Mouse (Mus musculus) midbrain, embryonic 12.5 days (tissue): ENCODE measurements at regions not wholly inside any gene's neighbourhood (a gene's known extent, or its start where the extent isn't known, plus 50 kb on each side); places are given as distances from the start of the nearest gene placed in this dataset. TPM values are rescaled to one million over a fixed set of nuclear protein-coding genes. Genes with fewer than 3 reads are reported as not detected.

Experiments used
- ATAC-seq: fragments of 200-750 bp; cut with Nextera tagmentation; 2 replicates; pipeline ENCODE4 v1.8.0; 2017; ENCODE audit warnings: low read depth, moderate TSS enrichment, moderate library complexity; ENCODE audit not compliant: low FRiP score
- H3K27ac ChIP-seq: fragments of 300-500 bp; sonication (generic); replicated peaks from 2 replicates; pipeline ENCODE4 v1.5.1; 2016; ENCODE audit warnings: mild to moderate bottlenecking
- H3K27me3 ChIP-seq: fragments of 300-500 bp; sonication (generic); 2 replicates; pipeline ENCODE4 v1.6.1; 2016; ENCODE audit warnings: mild to moderate bottlenecking
- H3K36me3 ChIP-seq: fragments of 300-500 bp; sonication (generic); 2 replicates; pipeline ENCODE4 v1.6.1; 2016
- H3K4me1 ChIP-seq: fragments of 300-500 bp; sonication (generic); 2 replicates; pipeline ENCODE4 v1.6.1; 2016
- H3K4me2 ChIP-seq: fragments of 300-500 bp; sonication (generic); replicated peaks from 2 replicates; pipeline ENCODE4 v1.6.1; 2016; ENCODE audit warnings: mild to moderate bottlenecking, moderate library complexity
- H3K4me3 ChIP-seq: fragments of 300-500 bp; sonication (generic); 2 replicates; pipeline ENCODE4 v1.5.1; 2016; ENCODE audit warnings: mild to moderate bottlenecking
- H3K9ac ChIP-seq: fragments of 300-500 bp; sonication (generic); replicated peaks from 2 replicates; pipeline ENCODE4 v1.6.1; 2016; ENCODE audit warnings: mild to moderate bottlenecking, moderate library complexity
- H3K9me3 ChIP-seq: fragments of 300-500 bp; sonication (generic); 2 replicates; pipeline ENCODE4 v1.6.1; 2016; ENCODE audit warnings: mild to moderate bottlenecking
- WGBS: fragments of 180-500 bp; shearing (Covaris S2); methylation state at CpG from one replicate; pipeline ENCODE4 v1.1.7; 2016; 5-methylcytosine and 5-hydroxymethylcytosine counted together
- microRNA-seq: library from miRNA; unstranded; fragments of <30 nt; microRNA quantifications from one replicate; pipeline ENCODE4, GENCODE M21; 2017

GRCm38 (mm10) chr3:4226986-4227385 lies 1523.6 kb upstream of the Gm8797 start:
- Histone ChIP-seq H3K4me2 (no peak overlapping the region), H3K36me3 (no peaks in the 10 kb centered on the region), H3K27me3 (no peaks in the 10 kb centered on the region), H3K27ac (no peak overlapping the region), H3K9me3 (no peaks in the 10 kb centered on the region), H3K9ac (no peak overlapping the region), H3K4me3 (no peak overlapping the region), H3K4me1 (no peaks in the 10 kb centered on the region)
- ATAC-seq, result peak; percentile 52; the same call in 1 of the 2 replicates
- 68% methylated on average over 2 of the region's 2 CpGs for WGBS

- no peak overlapping the region for H3K4me2 ChIP-seq
- H3K27me3 ChIP-seq, result no peaks in the 10 kb centered on the region
- WGBS, result 78% methylated on average over 1 of the region's 1 CpGs
- H3K4me1 ChIP-seq, result no peaks in the 10 kb centered on the region
- H3K9me3 ChIP-seq, result no peaks in the 10 kb centered on the region
- H3K36me3 ChIP-seq, result no peaks in the 10 kb centered on the region
- no peak for ATAC-seq
- H3K4me3 ChIP-seq, result no peak overlapping the region
- H3K9ac ChIP-seq, result no peak overlapping the region
- no peak overlapping the region for H3K27ac ChIP-seq
Observed at GRCm38 (mm10) chr3:4271361-4271760, 1479.2 kb upstream of the Gm8797 start.

- no peaks in the 10 kb centered on the region for H3K36me3 ChIP-seq
- no peak overlapping the region for H3K4me3 ChIP-seq
- no peak overlapping the region for H3K9ac ChIP-seq
- 64% methylated on average over 1 of the region's 1 CpGs for WGBS
- H3K4me2 ChIP-seq, result no peak overlapping the region
- H3K4me1 ChIP-seq, result no peaks in the 10 kb centered on the region
- no peaks in the 10 kb centered on the region for H3K9me3 ChIP-seq
- ATAC-seq, result no peak
- no peak overlapping the region for H3K27ac ChIP-seq
- H3K27me3 ChIP-seq, result no peaks in the 10 kb centered on the region
Observed at GRCm38 (mm10) chr3:4274607-4275006, 1476.0 kb upstream of the Gm8797 start.

GRCm38 (mm10) chr3:4278042-4278441 lies 1472.6 kb upstream of the Gm8797 start:
- ATAC-seq, result peak; percentile 86
- 9% methylated on average over 3 of the region's 3 CpGs for WGBS
- H3K27ac ChIP-seq, result no peak overlapping the region

GRCm38 (mm10) chr3:4280366-4281020 lies 1470.1 kb upstream of the Gm8797 start:
- H3K9me3 ChIP-seq, result no peaks in the 10 kb centered on the region
- H3K27me3 ChIP-seq, result no peaks in the 10 kb centered on the region
- H3K4me1 ChIP-seq, result peaks cover 3% of the 10 kb centered on the region; the same call in 1 of the 2 replicates
- H3K4me3 ChIP-seq, result no peak overlapping the region
- no peak overlapping the region for H3K9ac ChIP-seq
- WGBS, result 15% methylated on average over 6 of the region's 6 CpGs
- peak overlapping the region; percentile 25 for H3K27ac ChIP-seq
- H3K4me2 ChIP-seq, result no peak overlapping the region
- peak; percentile 59 for ATAC-seq
- H3K36me3 ChIP-seq, result no peaks in the 10 kb centered on the region

More at GRCm38 (mm10) chr3:4278042-4278441, 1472.6 kb upstream of the Gm8797 start:
- Histone ChIP-seq H3K4me1 (peaks cover 3% of the 10 kb centered on the region; the same call in 1 of the 2 replicates), H3K9ac (no peak overlapping the region), H3K4me3 (no peak overlapping the region), H3K4me2 (no peak overlapping the region), H3K36me3 (no peaks in the 10 kb centered on the region), H3K9me3 (no peaks in the 10 kb centered on the region), H3K27me3 (no peaks in the 10 kb centered on the region)

- peaks cover 3% of the 10 kb centered on the region; the same call in 1 of the 2 replicates for H3K4me1 ChIP-seq
- H3K4me2 ChIP-seq, result no peak overlapping the region
- WGBS, result 2% methylated on average over 1 of the region's 1 CpGs
- no peak overlapping the region for H3K9ac ChIP-seq
- H3K4me3 ChIP-seq, result no peak overlapping the region
- H3K36me3 ChIP-seq, result no peaks in the 10 kb centered on the region
- no peaks in the 10 kb centered on the region for H3K9me3 ChIP-seq
- H3K27me3 ChIP-seq, result no peaks in the 10 kb centered on the region
- no peak overlapping the region for H3K27ac ChIP-seq
- peak; percentile 59; the same call in 1 of the 2 replicates for ATAC-seq
Observed at GRCm38 (mm10) chr3:4281092-4281491, 1469.5 kb upstream of the Gm8797 start.

- Histone ChIP-seq H3K9me3 (no peaks in the 10 kb centered on the region), H3K9ac (no peak overlapping the region), H3K4me1 (no peaks in the 10 kb centered on the region), H3K36me3 (no peaks in the 10 kb centered on the region), H3K4me2 (no peak overlapping the region), H3K27ac (no peak overlapping the region), H3K27me3 (no peaks in the 10 kb centered on the region), H3K4me3 (no peak overlapping the region)
- 89% methylated on average over 1 of the region's 1 CpGs for WGBS
- ATAC-seq, result no peak
Observed at GRCm38 (mm10) chr3:4287141-4287540, 1463.5 kb upstream of the Gm8797 start.

- H3K36me3 ChIP-seq, result no peaks in the 10 kb centered on the region
- ATAC-seq, result no peak
- H3K9ac ChIP-seq, result no peak overlapping the region
- H3K4me3 ChIP-seq, result no peak overlapping the region
- WGBS, result 84% methylated on average over 4 of the region's 4 CpGs
- H3K9me3 ChIP-seq, result no peaks in the 10 kb centered on the region
- no peaks in the 10 kb centered on the region for H3K27me3 ChIP-seq
- no peaks in the 10 kb centered on the region for H3K4me1 ChIP-seq
- H3K27ac ChIP-seq, result no peak overlapping the region
- no peak overlapping the region for H3K4me2 ChIP-seq
Observed at GRCm38 (mm10) chr3:4336441-4336840, 1414.2 kb upstream of the Gm8797 start.

GRCm38 (mm10) chr3:4339153-4339552 lies 1411.5 kb upstream of the Gm8797 start:
- WGBS, result 90% methylated on average over 1 of the region's 1 CpGs
- Histone ChIP-seq H3K4me3 (no peak overlapping the region), H3K27ac (no peak overlapping the region), H3K9me3 (no peaks in the 10 kb centered on the region), H3K4me1 (no peaks in the 10 kb centered on the region), H3K9ac (no peak overlapping the region), H3K27me3 (no peaks in the 10 kb centered on the region), H3K36me3 (no peaks in the 10 kb centered on the region), H3K4me2 (no peak overlapping the region)
- ATAC-seq, result peak; percentile 39; the same call in 1 of the 2 replicates

Small RNA genes in the stretch of these regions (microRNA-seq; reads per million reads assigned to microRNA genes)
- gene Gm23976, result not detected
